8 mouse cellular contexts compared by ENCODE assay signal in genomic region chr9:119982956-119983551, GRCm38 (mm10). TPM values are rescaled to one million over a fixed set of nuclear protein-coding genes. Genes with fewer than 3 reads are reported as not detected.
A peak's percentile ranks its signal among the peaks of the same experiment; 100 is the strongest.
DNase-seq lines count a peak whose midpoint lies in the region; ATAC-seq lines count a peak whose summit lies in the region.

No protein-coding gene starts in this region.

- no peaks in the 10 kb centered on the region for H3K9me3 ChIP-seq in forebrain, embryonic 10.5 days
- no peaks in the 10 kb centered on the region for H3K9me3 ChIP-seq in limb, embryonic 13.5 days
- no peaks in the 10 kb centered on the region for H3K9me3 ChIP-seq in midbrain, embryonic 14.5 days (ENCODE audit: control insufficient read depth, low read length)

- under 1% methylated on average over 48 of the region's 48 CpGs for whole genome bisulfite sequencing in forebrain, embryonic 10.5 days
- under 1% methylated on average over 45 of the region's 48 CpGs for WGBS in limb, embryonic 13.5 days
- 2% methylated on average over 48 of the region's 48 CpGs for WGBS in midbrain, embryonic 14.5 days

- H3K27ac ChIP-seq in forebrain, embryonic 10.5 days: peak overlapping the region; percentile 86
- H3K27ac ChIP-seq in limb, embryonic 13.5 days: peak overlapping the region; percentile 56
- no peak overlapping the region for H3K27ac ChIP-seq in midbrain, embryonic 14.5 days (replicated peaks; ENCODE audit: low read depth, low read length)

- DNase-seq in frontal cortex, postnatal 10 days (ENCODE audit: low spot score in 2 of 2): peak; percentile 45 to 55
- DNase-seq in frontal cortex, postnatal 14 days (ENCODE audit: low spot score in 2 of 2): no peak
- peak; percentile 89 to 92 for DNase-seq in adrenal gland, adult (ENCODE audit: inconsistent age in 2 of 2, low spot score in 1 of 2)
- no peak for DNase-seq in forebrain, embryonic 10.5 days (ENCODE audit: extremely low spot score, low spot score)
- peak; percentile 64 for DNase-seq in heart, postnatal 4 days
- DNase-seq in midbrain, embryonic 14.5 days: no peak
- peak; percentile 83 for DNase-seq in thymus, postnatal 0 days (ENCODE audit: low spot score)

- H3K9ac ChIP-seq in limb, embryonic 13.5 days: peak overlapping the region; percentile 76
- peak overlapping the region; percentile 56 for H3K9ac ChIP-seq in midbrain, embryonic 14.5 days (replicated peaks; ENCODE audit: low read length)

- peaks cover 20% of the 10 kb centered on the region; the same call in 1 of the 2 replicates for H3K27me3 ChIP-seq in forebrain, embryonic 10.5 days (ENCODE audit: poor library complexity, severe bottlenecking)
- H3K27me3 ChIP-seq in limb, embryonic 13.5 days: no peaks in the 10 kb centered on the region
- peaks cover 21% of the 10 kb centered on the region for H3K27me3 ChIP-seq in midbrain, embryonic 14.5 days (ENCODE audit: control insufficient read depth, insufficient read depth, low read length)

- no peak for ATAC-seq in limb, embryonic 13.5 days (ENCODE audit: low FRiP score, low read depth)
- ATAC-seq in midbrain, embryonic 14.5 days (ENCODE audit: low FRiP score, low TSS enrichment): 0 out of 2 replicates have a peak, but pooled peaks have one; percentile 3

- no peaks in the 10 kb centered on the region for H3K36me3 ChIP-seq in forebrain, embryonic 10.5 days (replicated peaks)
- no peaks in the 10 kb centered on the region for H3K36me3 ChIP-seq in limb, embryonic 13.5 days
- H3K36me3 ChIP-seq in midbrain, embryonic 14.5 days (ENCODE audit: control insufficient read depth, insufficient read depth, low read length): no peaks in the 10 kb centered on the region

- peak overlapping the region; percentile 99 for H3K4me2 ChIP-seq in limb, embryonic 13.5 days (replicated peaks)
- peak overlapping the region; percentile 84 for H3K4me2 ChIP-seq in midbrain, embryonic 14.5 days (ENCODE audit: low read length)

- H3K4me3 ChIP-seq in forebrain, embryonic 10.5 days: peak overlapping the region; percentile 74
- peak overlapping the region; percentile 70 for H3K4me3 ChIP-seq in limb, embryonic 13.5 days
- H3K4me3 ChIP-seq in midbrain, embryonic 14.5 days (replicated peaks; ENCODE audit: low read depth, low read length): peak overlapping the region; percentile 49

- peaks cover 71% of the 10 kb centered on the region for H3K4me1 ChIP-seq in forebrain, embryonic 10.5 days
- H3K4me1 ChIP-seq in limb, embryonic 13.5 days: peaks cover 66% of the 10 kb centered on the region
- peaks cover 28% of the 10 kb centered on the region for H3K4me1 ChIP-seq in midbrain, embryonic 14.5 days (ENCODE audit: control insufficient read depth, insufficient read depth, low read length)

RNA-seq across cellular contexts. Expression of gene Csrnp1, which starts 1.4 kb away (rescaled TPM):
- polyA plus RNA-seq in forebrain, embryonic 10.5 days (2016; fragmentation: Nextera tagmentation; extraction: Ambion mirVana): 3.3 and 4.2 TPM in 2 replicates
- 10 to 100 TPM; 17.4 to 17.7 TPM for total RNA-seq in heart, postnatal 4 days (2021)
- polyA plus RNA-seq in limb, embryonic 13.5 days (2015; fragmentation: Nextera tagmentation; extraction: Ambion mirVana): 4.5 and 6.4 TPM in 2 replicates
- 0.67 and 2.2 TPM in 2 replicates for polyA plus RNA-seq in midbrain, embryonic 14.5 days (2014; fragmentation: Nextera tagmentation; extraction: Ambion mirVana)
- polyA plus RNA-seq in thymus, postnatal 0 days (2015; fragmentation: Nextera tagmentation; extraction: Ambion mirVana): 41.3 and 43.3 TPM in 2 replicates

RNA-seq across cellular contexts. Expression of gene Xirp1, which starts 40.3 kb away (rescaled TPM):
- not detected in 2 replicates for polyA plus RNA-seq in forebrain, embryonic 10.5 days (2016; fragmentation: Nextera tagmentation; extraction: Ambion mirVana)
- total RNA-seq in heart, postnatal 4 days (2021): 100 to 1,000 TPM; 162 to 169 TPM
- polyA plus RNA-seq in limb, embryonic 13.5 days (2015; fragmentation: Nextera tagmentation; extraction: Ambion mirVana): 0.70 and 1.0 TPM in 2 replicates
- not detected in 2 replicates for polyA plus RNA-seq in midbrain, embryonic 14.5 days (2014; fragmentation: Nextera tagmentation; extraction: Ambion mirVana)
- 0.09 TPM in 1 of 2 replicates, not detected in the other for polyA plus RNA-seq in thymus, postnatal 0 days (2015; fragmentation: Nextera tagmentation; extraction: Ambion mirVana)

RNA-seq across cellular contexts. Expression of gene Ttc21a, which starts 45.6 kb away (rescaled TPM):
- 0.31 and 0.42 TPM in 2 replicates for polyA plus RNA-seq in forebrain, embryonic 10.5 days (2016; fragmentation: Nextera tagmentation; extraction: Ambion mirVana)
- total RNA-seq in heart, postnatal 4 days (2021): under 1 TPM in 1 of 2 experiments, not detected in 1; 0.07 TPM
- polyA plus RNA-seq in limb, embryonic 13.5 days (2015; fragmentation: Nextera tagmentation; extraction: Ambion mirVana): 0.18 and 0.20 TPM in 2 replicates
- 0.45 and 0.49 TPM in 2 replicates for polyA plus RNA-seq in midbrain, embryonic 14.5 days (2014; fragmentation: Nextera tagmentation; extraction: Ambion mirVana)
- 0.05 TPM in 2 replicates for polyA plus RNA-seq in thymus, postnatal 0 days (2015; fragmentation: Nextera tagmentation; extraction: Ambion mirVana)

RNA-seq across cellular contexts. Expression of gene Gorasp1, which starts 45.7 kb away (rescaled TPM):
- polyA plus RNA-seq in forebrain, embryonic 10.5 days (2016; fragmentation: Nextera tagmentation; extraction: Ambion mirVana): 29.9 and 30.4 TPM in 2 replicates
- 10 to 100 TPM; 15.2 to 16.0 TPM for total RNA-seq in heart, postnatal 4 days (2021)
- 29.5 and 31.5 TPM in 2 replicates for polyA plus RNA-seq in limb, embryonic 13.5 days (2015; fragmentation: Nextera tagmentation; extraction: Ambion mirVana)
- 25.2 and 31.7 TPM in 2 replicates for polyA plus RNA-seq in midbrain, embryonic 14.5 days (2014; fragmentation: Nextera tagmentation; extraction: Ambion mirVana)
- polyA plus RNA-seq in thymus, postnatal 0 days (2015; fragmentation: Nextera tagmentation; extraction: Ambion mirVana): 7.6 and 8.3 TPM in 2 replicates

Comparison
In these comparisons a context has a peak if more than half of its experiments do, and no peak if none do; other contexts are left out.
1. DNase-seq: peak in frontal cortex, postnatal 10 days (2 of 2), adrenal gland, adult (2 of 2), heart, postnatal 4 days (single experiment) and thymus, postnatal 0 days (single experiment); none in frontal cortex, postnatal 14 days (0 of 2), forebrain, embryonic 10.5 days (single experiment) and midbrain, embryonic 14.5 days (single experiment).
2. Peak in every context shown above with its lines, with median percentiles within 50 percentile points of each other: H3K4me3 ChIP-seq.